Mouse (Mus musculus) midbrain, embryonic 11.5 days (tissue): ENCODE data around the gene Lman2. TPM values are rescaled to one million over a fixed set of nuclear protein-coding genes. Genes with fewer than 3 reads are reported as not detected.
A peak's percentile ranks its signal among the peaks of the same experiment; 100 is the strongest.

Experiments used
- ATAC-seq: fragments of 200-750 bp; cut with Nextera tagmentation; 2 replicates; pipeline ENCODE4 v1.8.0; 2017; ENCODE audit warnings: moderate TSS enrichment, moderate library complexity; ENCODE audit not compliant: low FRiP score
- DNase-seq: peaks from one replicate; pipeline ENCODE4 v3.0.0; 2015; ENCODE audit warnings: low spot score; ENCODE audit errors: missing footprints
- H3K27ac ChIP-seq: fragments of 300-500 bp; sonication (generic); 2 replicates; pipeline ENCODE4 v1.5.1; 2014; ENCODE audit warnings: low read depth, low read length
- H3K27me3 ChIP-seq: fragments of 300-500 bp; sonication (generic); 2 replicates; pipeline ENCODE4 v1.6.1; 2014; ENCODE audit warnings: mild to moderate bottlenecking, low read length, moderate library complexity, mixed read lengths; ENCODE audit not compliant: control insufficient read depth, insufficient read depth
- H3K36me3 ChIP-seq: fragments of 300-500 bp; sonication (generic); 2 replicates; pipeline ENCODE4 v1.6.1; 2014; ENCODE audit warnings: mild to moderate bottlenecking, low read length, moderate library complexity, mixed read lengths; ENCODE audit not compliant: control insufficient read depth, insufficient read depth
- H3K4me1 ChIP-seq: fragments of 300-500 bp; sonication (generic); 2 replicates; pipeline ENCODE4 v1.6.1; 2014; ENCODE audit warnings: low read length; ENCODE audit not compliant: control insufficient read depth, insufficient read depth
- H3K4me2 ChIP-seq: fragments of 300-500 bp; sonication (generic); 2 replicates; pipeline ENCODE4 v1.6.1; 2014; ENCODE audit warnings: mild to moderate bottlenecking, moderate library complexity
- H3K4me3 ChIP-seq: fragments of 300-500 bp; sonication (generic); 2 replicates; pipeline ENCODE4 v1.5.1; 2014; ENCODE audit warnings: low read depth, low read length
- H3K9ac ChIP-seq: fragments of 300-500 bp; sonication (generic); 2 replicates; pipeline ENCODE4 v1.6.1; 2014; ENCODE audit warnings: low read length
- H3K9me3 ChIP-seq: fragments of 300-500 bp; sonication (generic); 2 replicates; pipeline ENCODE4 v1.6.1; 2016; ENCODE audit warnings: low read length; ENCODE audit not compliant: control insufficient read depth
- WGBS: fragments of 180-500 bp; shearing (Covaris S2); extraction: QIAGEN DNeasy Blood & Tissue Kit; methylation state at CpG from one replicate; pipeline ENCODE4 v1.1.7; 2014; 5-methylcytosine and 5-hydroxymethylcytosine counted together
- polyA plus RNA-seq: library from polyadenylated mRNA; unstranded; fragments of >200 nt; fragmentation: Nextera tagmentation; extraction: Ambion mirVana; gene quantifications from 2 replicates; pipeline ENCODE4 v1.2.1, GENCODE M21; 2014

Gene Lman2
- polyA plus RNA-seq, 1 experiment from 2014 or later: 82.5 TPM

DNA sequence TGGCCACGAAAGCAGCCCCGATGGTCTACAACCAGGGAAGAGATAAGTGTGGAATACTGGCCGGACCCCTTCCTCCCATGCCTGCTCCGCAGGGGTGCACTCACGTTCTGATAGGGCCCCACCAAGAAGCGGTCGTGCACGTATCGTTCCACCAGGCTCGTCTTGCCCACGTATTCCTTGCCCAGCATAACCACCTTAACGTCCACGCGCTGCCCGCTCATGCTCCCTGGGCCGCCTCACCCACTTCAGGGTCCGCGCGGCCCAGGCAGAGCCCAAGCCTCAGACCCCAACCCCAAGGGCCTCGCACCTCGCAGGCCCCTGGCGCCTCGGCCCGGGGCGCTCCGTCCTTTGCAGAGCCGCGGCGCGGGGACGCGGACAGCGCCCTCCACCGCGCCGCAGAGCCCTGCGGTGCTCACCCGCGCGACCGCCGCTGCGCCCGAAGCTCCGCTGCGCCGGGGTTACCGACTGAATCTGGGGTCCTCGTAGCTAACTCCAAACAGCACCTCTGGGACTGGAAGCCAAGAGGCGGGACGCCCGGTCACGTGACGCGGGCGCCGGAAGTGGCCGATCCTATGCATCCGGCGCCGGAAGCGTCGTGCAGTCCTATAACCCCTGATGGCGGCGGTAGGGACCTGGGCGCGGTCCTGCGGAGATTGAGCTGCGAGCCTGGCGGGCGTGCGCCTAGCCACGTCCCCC is 41.0 kb downstream of the Lman2 start, which contains the start of gene Rab24:
Gene Rab24, minus strand, starts transcription at position 513 of the 696 bp plus-strand sequence.
- ATAC-seq: peak; percentile 91
- Histone ChIP-seq H3K9me3 (no peaks in the 10 kb centered on the region), H3K4me2 (peak within 1 kb of the TSS; percentile 82), H3K27me3 (no peaks in the 10 kb centered on the region), H3K27ac (no peak within 1 kb of the TSS), H3K36me3 (peaks cover 22% of the 10 kb centered on the region; the same call in 1 of the 2 replicates), H3K4me1 (peaks cover 21% of the 10 kb centered on the region), H3K9ac (peak within 1 kb of the TSS; percentile 88), H3K4me3 (peak within 1 kb of the TSS; percentile 89)
- DNase-seq: peak; percentile 100
- under 1% methylated on average over 73 of the region's 73 CpGs for WGBS

DNA sequence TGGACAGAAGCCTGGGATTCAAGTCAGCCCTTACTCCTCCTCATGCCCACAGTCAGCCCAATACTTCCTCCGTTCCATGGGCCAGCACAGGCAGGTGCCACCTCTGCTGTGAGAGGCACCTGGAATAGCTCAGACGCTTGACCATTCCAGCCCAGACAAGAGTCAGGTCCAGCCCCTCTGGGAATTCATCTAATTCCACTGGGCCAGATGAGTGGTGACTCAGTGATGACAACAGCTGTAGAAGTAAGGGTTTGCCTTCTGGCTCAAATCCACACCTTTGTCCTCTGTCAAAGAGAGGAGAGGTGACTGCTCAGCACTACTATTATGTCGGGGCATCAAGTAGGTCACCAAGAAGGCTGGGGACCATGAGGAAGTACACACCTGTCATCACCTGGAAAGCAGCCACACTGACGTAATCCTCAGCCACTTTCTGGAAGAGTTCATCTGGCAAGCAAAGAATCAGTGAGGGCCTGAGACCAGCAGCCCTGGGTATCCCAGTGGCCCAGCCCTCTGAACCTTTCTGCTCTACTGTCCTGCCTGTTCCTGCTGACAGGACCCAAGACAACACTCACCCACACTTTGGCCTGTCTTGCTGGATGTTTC is 42.6 kb downstream of the Lman2 start, which contains the start of gene Prelid1:
Gene Prelid1, plus strand, starts transcription at position 570 of the 603 bp plus-strand sequence.
- H3K4me3 ChIP-seq: peak within 1 kb of the TSS; percentile 89
- H3K9ac ChIP-seq: peak within 1 kb of the TSS; percentile 88
- 81% methylated on average over 4 of the region's 4 CpGs for WGBS
- peaks cover 21% of the 10 kb centered on the region for H3K4me1 ChIP-seq
- DNase-seq (no peak), ATAC-seq (no peak)
- no peaks in the 10 kb centered on the region for H3K9me3 ChIP-seq
- peak within 1 kb of the TSS; percentile 82 for H3K4me2 ChIP-seq
- H3K36me3 ChIP-seq: peaks cover 17% of the 10 kb centered on the region; the same call in 1 of the 2 replicates
- H3K27me3 ChIP-seq: no peaks in the 10 kb centered on the region
- H3K27ac ChIP-seq: no peak within 1 kb of the TSS

DNA sequence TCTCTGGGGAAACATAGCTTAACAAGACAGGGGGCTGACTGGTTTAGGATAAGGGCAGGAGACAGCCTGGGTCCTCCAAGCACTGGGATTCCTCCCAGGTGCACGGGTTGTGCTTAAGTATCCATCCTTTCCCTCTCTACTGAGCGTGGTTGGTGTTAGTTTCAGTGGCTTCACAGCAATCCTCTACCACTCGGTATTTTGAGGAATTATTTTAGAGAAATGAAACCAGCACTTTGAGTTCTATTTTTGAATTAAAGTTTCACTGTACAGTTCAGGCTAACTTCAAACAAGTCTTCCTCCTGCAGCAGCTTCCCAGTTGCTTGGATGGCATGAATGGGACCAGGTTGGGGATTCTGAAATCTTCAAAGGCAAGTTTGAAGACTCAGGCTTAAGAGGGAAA is 44.2 kb downstream of the Lman2 start:
- no peak overlapping the region for H3K27ac ChIP-seq
- ATAC-seq: no peak
- no peaks in the 10 kb centered on the region for H3K27me3 ChIP-seq
- DNase-seq: no peak
- H3K4me2 ChIP-seq: no peak overlapping the region
- WGBS: 81% methylated on average over 3 of the region's 3 CpGs
- no peak overlapping the region for H3K9ac ChIP-seq
- H3K4me1 ChIP-seq: peaks cover 19% of the 10 kb centered on the region
- no peaks in the 10 kb centered on the region for H3K9me3 ChIP-seq
- peaks cover 19% of the 10 kb centered on the region; the same call in 1 of the 2 replicates for H3K36me3 ChIP-seq
- H3K4me3 ChIP-seq: no peak overlapping the region

DNA sequence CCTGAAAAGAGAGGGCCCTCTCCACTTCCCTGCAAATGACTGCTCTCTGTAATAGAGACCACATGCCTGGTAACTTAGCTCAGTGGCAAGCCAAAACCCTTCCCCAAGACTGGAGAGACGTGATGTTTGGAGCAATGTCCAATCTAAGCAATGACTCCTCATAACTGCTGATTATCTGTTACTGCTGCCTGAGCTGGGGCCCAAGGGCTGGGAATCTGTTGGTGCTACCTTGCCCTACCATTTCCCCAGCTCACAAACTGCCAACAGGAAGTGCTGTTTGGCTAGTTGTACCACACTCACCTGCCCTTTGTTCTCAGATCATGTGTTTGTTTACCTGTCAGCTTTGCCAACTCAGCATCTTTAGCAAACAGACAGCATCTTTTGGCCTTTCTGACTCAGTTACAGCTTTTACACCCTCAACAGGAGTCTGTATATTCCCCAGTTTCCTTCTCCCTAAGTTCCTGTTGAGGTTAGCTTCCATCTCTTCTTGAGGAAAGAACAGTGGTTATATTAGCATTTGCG is 47.6 kb downstream of the Lman2 start:
- 83% methylated on average over 2 of the region's 2 CpGs for WGBS
- no peak overlapping the region for H3K27ac ChIP-seq
- ATAC-seq (no peak), DNase-seq (no peak)
- H3K4me1 ChIP-seq: no peaks in the 10 kb centered on the region
- no peaks in the 10 kb centered on the region for H3K9me3 ChIP-seq
- peaks cover 28% of the 10 kb centered on the region for H3K36me3 ChIP-seq
- H3K4me2 ChIP-seq: no peak overlapping the region
- no peaks in the 10 kb centered on the region for H3K27me3 ChIP-seq
- H3K4me3 ChIP-seq: no peak overlapping the region
- H3K9ac ChIP-seq: no peak overlapping the region

DNA sequence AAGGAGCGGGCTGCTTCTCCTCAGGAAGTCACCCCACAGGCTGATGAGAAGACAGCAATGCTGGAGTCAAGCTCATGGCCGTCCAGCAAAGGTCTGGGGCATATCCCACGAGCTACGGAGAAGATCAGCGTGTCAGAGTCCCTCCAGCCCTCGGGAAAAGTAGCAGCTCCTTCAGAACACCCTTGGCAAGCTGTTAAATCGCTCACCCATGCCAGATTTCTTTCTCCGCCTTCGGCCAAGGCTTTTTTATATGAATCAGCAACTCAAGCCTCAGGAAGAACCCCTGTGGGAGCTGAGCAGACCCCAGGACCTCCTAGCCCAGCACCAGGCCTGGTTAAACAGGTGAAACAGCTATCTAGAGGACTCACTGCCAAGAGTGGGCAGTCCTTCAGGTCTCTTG is 49.5 kb downstream of the Lman2 start:
- H3K4me3 ChIP-seq: no peak overlapping the region
- DNase-seq (no peak), ATAC-seq (no peak)
- H3K9me3 ChIP-seq: no peaks in the 10 kb centered on the region
- no peak overlapping the region for H3K9ac ChIP-seq
- no peaks in the 10 kb centered on the region for H3K27me3 ChIP-seq
- no peaks in the 10 kb centered on the region for H3K4me1 ChIP-seq
- H3K4me2 ChIP-seq: no peak overlapping the region
- H3K27ac ChIP-seq: no peak overlapping the region
- WGBS: 92% methylated on average over 9 of the region's 9 CpGs
- H3K36me3 ChIP-seq: peaks cover 32% of the 10 kb centered on the region

DNA sequence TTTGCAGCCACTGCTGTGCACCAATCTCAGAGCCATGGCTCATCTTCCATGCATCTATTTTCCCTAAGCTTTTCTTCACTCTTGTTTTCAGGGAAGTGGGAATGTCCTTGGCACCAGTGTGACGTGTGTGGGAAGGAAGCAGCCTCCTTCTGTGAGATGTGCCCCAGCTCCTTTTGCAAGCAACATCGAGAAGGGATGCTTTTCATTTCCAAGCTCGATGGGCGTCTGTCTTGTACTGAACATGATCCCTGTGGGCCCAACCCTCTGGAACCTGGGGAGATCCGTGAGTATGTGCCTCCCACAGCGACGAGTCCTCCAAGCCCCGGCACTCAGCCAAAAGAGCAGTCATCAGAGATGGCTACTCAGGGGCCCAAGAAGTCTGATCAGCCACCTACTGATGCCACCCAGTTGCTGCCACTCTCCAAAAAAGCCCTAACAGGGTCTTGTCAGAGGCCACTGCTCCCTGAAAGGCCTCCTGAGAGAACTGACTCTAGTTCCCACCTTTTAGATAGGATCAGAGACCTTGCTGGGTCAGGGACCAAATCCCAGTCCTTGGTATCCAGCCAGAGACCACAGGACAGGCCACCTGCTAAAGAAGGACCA is 50.5 kb downstream of the Lman2 start:
- ATAC-seq (no peak), DNase-seq (no peak)
- no peak overlapping the region for H3K4me2 ChIP-seq
- H3K9ac ChIP-seq: no peak overlapping the region
- peaks cover 37% of the 10 kb centered on the region for H3K36me3 ChIP-seq
- H3K27me3 ChIP-seq: no peaks in the 10 kb centered on the region
- H3K9me3 ChIP-seq: no peaks in the 10 kb centered on the region
- 91% methylated on average over 8 of the region's 8 CpGs for WGBS
- H3K4me3 ChIP-seq: no peak overlapping the region
- no peaks in the 10 kb centered on the region for H3K4me1 ChIP-seq
- no peak overlapping the region for H3K27ac ChIP-seq

DNA sequence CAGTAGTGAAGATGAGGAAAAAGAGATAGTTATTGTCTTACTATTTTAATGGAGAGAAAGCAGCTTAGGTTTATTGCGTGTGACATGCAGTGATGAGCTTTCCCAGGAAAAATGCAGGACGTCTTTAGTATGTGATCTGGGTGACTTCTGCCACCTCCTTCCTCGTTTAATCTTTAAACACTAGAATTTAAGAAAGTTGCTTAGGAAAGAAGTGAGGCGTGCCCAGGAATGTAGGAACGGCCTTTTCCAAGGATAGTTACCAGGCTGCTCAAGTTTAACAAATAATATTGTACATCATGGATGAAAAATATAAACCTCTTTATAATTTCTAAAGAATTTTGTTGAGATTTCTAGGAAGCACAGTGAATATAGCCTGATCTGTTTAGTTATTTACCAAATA is 61.7 kb downstream of the Lman2 start:
- Histone ChIP-seq H3K4me1 (no peaks in the 10 kb centered on the region), H3K9ac (no peak overlapping the region), H3K27me3 (no peaks in the 10 kb centered on the region), H3K9me3 (no peaks in the 10 kb centered on the region), H3K27ac (no peak overlapping the region), H3K36me3 (peaks cover 36% of the 10 kb centered on the region; the same call in 1 of the 2 replicates), H3K4me3 (no peak overlapping the region), H3K4me2 (no peak overlapping the region)
- WGBS: 93% methylated on average over 5 of the region's 5 CpGs
- DNase-seq (no peak), ATAC-seq (no peak)

DNA sequence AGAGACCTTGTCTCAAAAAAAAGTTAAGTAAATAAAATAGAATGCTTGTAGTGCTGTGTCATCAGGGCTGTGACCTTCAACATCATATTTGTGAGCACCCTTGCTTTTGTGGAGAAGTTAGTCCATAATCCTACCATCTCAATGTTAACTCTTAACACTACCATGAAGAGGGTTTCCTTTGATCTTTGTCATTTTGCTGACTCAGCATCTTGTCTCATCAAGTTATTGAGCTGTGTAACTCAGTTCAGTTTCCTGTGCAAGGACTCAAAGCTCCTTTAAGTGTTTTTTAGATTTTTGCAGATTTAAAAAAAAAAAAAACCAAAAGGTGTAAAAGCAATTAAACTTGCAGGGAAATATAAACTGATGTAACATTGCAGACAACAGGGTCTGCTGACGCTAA is 65.8 kb downstream of the Lman2 start:
- no peak overlapping the region for H3K27ac ChIP-seq
- no peak for ATAC-seq
- no peaks in the 10 kb centered on the region for H3K9me3 ChIP-seq
- no peaks in the 10 kb centered on the region for H3K4me1 ChIP-seq
- no peak overlapping the region for H3K4me3 ChIP-seq
- 95% methylated on average over 1 of the region's 1 CpGs for WGBS
- no peak overlapping the region for H3K9ac ChIP-seq
- DNase-seq: no peak
- H3K4me2 ChIP-seq: no peak overlapping the region
- H3K36me3 ChIP-seq: peaks cover 25% of the 10 kb centered on the region; the same call in 1 of the 2 replicates
- no peaks in the 10 kb centered on the region for H3K27me3 ChIP-seq
